Mouse (Mus musculus): ENCODE measurements around the gene Sdccag8. TPM values are rescaled to one million over a fixed set of nuclear protein-coding genes. Genes with fewer than 3 reads are reported as not detected.

Sdccag8 gene
- polyA plus RNA-seq, 1 experiment = 7.5 TPM

- H3K27ac ChIP-seq (replicated peaks; ENCODE audit: low read depth, low read length) = no peak overlapping the region
- no peak overlapping the region for H3K4me3 ChIP-seq (ENCODE audit: insufficient read depth, low read depth, low read length)
- H3K4me1 ChIP-seq (ENCODE audit: control insufficient read depth, insufficient read depth, insufficient read length, low read length) = no peaks in the 10 kb centered on the region
Measured at GRCm38 (mm10) chr1:176961716-176962115, 147.3 kb downstream of the Sdccag8 start.

DNA sequence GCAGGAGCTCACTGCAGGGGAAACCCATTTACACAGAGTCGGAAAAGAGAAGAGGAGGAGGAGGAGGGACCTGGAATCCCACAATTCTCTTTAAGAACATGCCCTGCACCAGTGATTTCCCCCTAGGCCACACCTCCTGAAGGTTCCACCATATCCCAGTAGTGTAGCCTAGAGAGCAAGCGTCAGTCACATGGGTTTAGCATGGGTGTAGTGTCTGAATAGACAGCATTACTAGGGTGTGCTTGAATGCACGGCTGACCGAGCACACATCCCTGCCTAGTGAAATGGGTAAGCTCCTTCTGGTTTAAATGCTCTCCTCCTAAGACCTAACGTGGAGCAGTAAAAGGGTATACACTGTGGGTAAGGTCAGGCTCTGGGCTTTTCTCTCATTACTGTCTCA is 148.4 kb downstream of the Sdccag8 start:
- H3K27ac ChIP-seq (replicated peaks; ENCODE audit: low read depth, low read length) = no peak overlapping the region
- H3K4me1 ChIP-seq (ENCODE audit: control insufficient read depth, insufficient read depth, insufficient read length, low read length) = no peaks in the 10 kb centered on the region
- no peak overlapping the region for H3K4me3 ChIP-seq (ENCODE audit: insufficient read depth, low read depth, low read length)

DNA sequence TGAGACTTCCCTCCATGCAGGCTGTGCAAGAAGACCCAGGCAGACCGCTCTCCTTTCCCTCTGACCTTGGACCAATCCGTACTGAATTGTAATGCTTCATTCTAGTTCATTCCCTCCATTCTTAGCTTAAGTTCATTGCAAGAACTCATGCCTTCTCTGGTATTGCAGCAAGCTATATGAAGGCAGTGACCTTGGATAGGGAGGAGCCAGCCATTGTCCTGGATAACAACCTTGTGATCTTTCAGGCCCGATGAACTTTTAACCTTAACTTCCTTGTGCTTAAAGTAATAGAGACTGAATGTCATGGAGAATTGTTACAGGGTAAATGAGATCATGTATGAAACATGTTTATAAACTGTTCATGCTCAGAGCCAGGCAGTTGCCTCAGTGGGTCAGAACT is 152.8 kb downstream of the Sdccag8 start:
- Histone ChIP-seq H3K27ac (replicated peaks; ENCODE audit: low read depth, low read length) (no peak overlapping the region), H3K4me3 (ENCODE audit: insufficient read depth, low read depth, low read length) (no peak overlapping the region), H3K4me1 (ENCODE audit: control insufficient read depth, insufficient read depth, insufficient read length, low read length) (no peaks in the 10 kb centered on the region)

- Histone ChIP-seq H3K4me3 (ENCODE audit: insufficient read depth, low read depth, low read length) (no peak overlapping the region), H3K4me1 (ENCODE audit: control insufficient read depth, insufficient read depth, insufficient read length, low read length) (no peaks in the 10 kb centered on the region), H3K27ac (replicated peaks; ENCODE audit: low read depth, low read length) (no peak overlapping the region)
Measured at GRCm38 (mm10) chr1:176970635-176971478, 156.4 kb downstream of the Sdccag8 start.

DNA sequence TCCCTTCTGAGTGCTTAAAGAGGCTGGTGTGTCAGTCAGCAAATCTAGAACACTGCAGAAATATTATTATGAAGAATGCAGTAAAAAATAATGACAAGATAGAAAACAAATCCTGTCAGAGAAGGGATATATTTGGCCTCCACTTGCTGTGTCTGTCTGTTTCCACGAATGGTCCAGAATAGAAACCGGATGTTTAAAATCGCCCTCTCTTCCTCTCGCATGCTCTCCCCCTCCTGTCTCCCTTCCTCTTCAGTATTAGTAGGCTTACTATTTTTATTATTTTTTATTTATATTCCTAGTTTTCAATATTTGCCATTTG is 157.0 kb downstream of the Sdccag8 start:
- Histone ChIP-seq H3K4me1 (ENCODE audit: control insufficient read depth, insufficient read depth, insufficient read length, low read length) (no peaks in the 10 kb centered on the region), H3K27ac (replicated peaks; ENCODE audit: low read depth, low read length) (no peak overlapping the region), H3K4me3 (ENCODE audit: insufficient read depth, low read depth, low read length) (no peak overlapping the region)

- no peak overlapping the region for H3K4me3 ChIP-seq (ENCODE audit: insufficient read depth, low read depth, low read length)
- no peaks in the 10 kb centered on the region for H3K4me1 ChIP-seq (ENCODE audit: control insufficient read depth, insufficient read depth, insufficient read length, low read length)
- H3K27ac ChIP-seq (replicated peaks; ENCODE audit: low read depth, low read length) = no peak overlapping the region
Measured at GRCm38 (mm10) chr1:176973356-176974088, 159.1 kb downstream of the Sdccag8 start.

- Histone ChIP-seq H3K4me1 (ENCODE audit: control insufficient read depth, insufficient read depth, insufficient read length, low read length) (no peaks in the 10 kb centered on the region; the same call in 1 of the 2 replicates), H3K27ac (replicated peaks; ENCODE audit: low read depth, low read length) (no peak overlapping the region), H3K4me3 (ENCODE audit: insufficient read depth, low read depth, low read length) (no peak overlapping the region)
Measured at GRCm38 (mm10) chr1:176979235-176979634, 164.8 kb downstream of the Sdccag8 start.

GRCm38 (mm10) chr1:176980140-176980539 is 165.7 kb downstream of the Sdccag8 start:
- Histone ChIP-seq H3K27ac (replicated peaks; ENCODE audit: low read depth, low read length) (no peak overlapping the region), H3K4me1 (ENCODE audit: control insufficient read depth, insufficient read depth, insufficient read length, low read length) (no peaks in the 10 kb centered on the region; the same call in 1 of the 2 replicates), H3K4me3 (ENCODE audit: insufficient read depth, low read depth, low read length) (no peak overlapping the region)

- Histone ChIP-seq H3K27ac (replicated peaks; ENCODE audit: low read depth, low read length) (no peak overlapping the region), H3K4me3 (ENCODE audit: insufficient read depth, low read depth, low read length) (no peak overlapping the region), H3K4me1 (ENCODE audit: control insufficient read depth, insufficient read depth, insufficient read length, low read length) (no peaks in the 10 kb centered on the region; the same call in 1 of the 2 replicates)
Measured at GRCm38 (mm10) chr1:176980801-176981400, 166.4 kb downstream of the Sdccag8 start.

DNA sequence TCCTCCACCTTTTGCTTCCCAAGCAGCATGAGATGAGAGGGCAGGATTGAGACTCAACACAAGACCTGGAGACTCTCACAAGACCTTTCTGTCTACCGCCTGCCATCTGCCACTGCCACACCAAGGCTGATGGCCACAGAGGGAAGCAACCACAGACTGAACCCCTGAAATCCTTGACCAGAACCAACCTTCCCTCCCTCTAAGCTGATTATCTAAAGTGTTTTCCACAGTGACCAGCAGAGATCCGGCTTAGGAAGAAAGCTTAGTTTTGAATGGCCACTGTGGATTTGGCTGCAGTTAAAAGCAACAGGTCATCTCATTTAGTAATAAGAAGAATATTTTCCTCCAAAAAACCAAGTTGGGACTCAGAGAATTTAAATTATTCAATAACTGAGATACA is 167.1 kb downstream of the Sdccag8 start:
- no peak overlapping the region for H3K27ac ChIP-seq (replicated peaks; ENCODE audit: low read depth, low read length)
- no peaks in the 10 kb centered on the region; the same call in 1 of the 2 replicates for H3K4me1 ChIP-seq (ENCODE audit: control insufficient read depth, insufficient read depth, insufficient read length, low read length)
- no peak overlapping the region for H3K4me3 ChIP-seq (ENCODE audit: insufficient read depth, low read depth, low read length)

GRCm38 (mm10) chr1:176982671-176983070 is 168.2 kb downstream of the Sdccag8 start:
- Histone ChIP-seq H3K4me3 (ENCODE audit: insufficient read depth, low read depth, low read length) (no peak overlapping the region), H3K27ac (replicated peaks; ENCODE audit: low read depth, low read length) (no peak overlapping the region), H3K4me1 (ENCODE audit: control insufficient read depth, insufficient read depth, insufficient read length, low read length) (no peaks in the 10 kb centered on the region; the same call in 1 of the 2 replicates)

GRCm38 (mm10) chr1:176985691-176986090 is 171.2 kb downstream of the Sdccag8 start:
- H3K27ac ChIP-seq (replicated peaks; ENCODE audit: low read depth, low read length) = no peak overlapping the region
- no peaks in the 10 kb centered on the region; the same call in 1 of the 2 replicates for H3K4me1 ChIP-seq (ENCODE audit: control insufficient read depth, insufficient read depth, insufficient read length, low read length)
- no peak overlapping the region for H3K4me3 ChIP-seq (ENCODE audit: insufficient read depth, low read depth, low read length)

- Histone ChIP-seq H3K4me1 (ENCODE audit: control insufficient read depth, insufficient read depth, insufficient read length, low read length) (no peaks in the 10 kb centered on the region; the same call in 1 of the 2 replicates), H3K27ac (replicated peaks; ENCODE audit: low read depth, low read length) (no peak overlapping the region), H3K4me3 (ENCODE audit: insufficient read depth, low read depth, low read length) (no peak overlapping the region)
Measured at GRCm38 (mm10) chr1:176986275-176986674, 171.8 kb downstream of the Sdccag8 start.

DNA sequence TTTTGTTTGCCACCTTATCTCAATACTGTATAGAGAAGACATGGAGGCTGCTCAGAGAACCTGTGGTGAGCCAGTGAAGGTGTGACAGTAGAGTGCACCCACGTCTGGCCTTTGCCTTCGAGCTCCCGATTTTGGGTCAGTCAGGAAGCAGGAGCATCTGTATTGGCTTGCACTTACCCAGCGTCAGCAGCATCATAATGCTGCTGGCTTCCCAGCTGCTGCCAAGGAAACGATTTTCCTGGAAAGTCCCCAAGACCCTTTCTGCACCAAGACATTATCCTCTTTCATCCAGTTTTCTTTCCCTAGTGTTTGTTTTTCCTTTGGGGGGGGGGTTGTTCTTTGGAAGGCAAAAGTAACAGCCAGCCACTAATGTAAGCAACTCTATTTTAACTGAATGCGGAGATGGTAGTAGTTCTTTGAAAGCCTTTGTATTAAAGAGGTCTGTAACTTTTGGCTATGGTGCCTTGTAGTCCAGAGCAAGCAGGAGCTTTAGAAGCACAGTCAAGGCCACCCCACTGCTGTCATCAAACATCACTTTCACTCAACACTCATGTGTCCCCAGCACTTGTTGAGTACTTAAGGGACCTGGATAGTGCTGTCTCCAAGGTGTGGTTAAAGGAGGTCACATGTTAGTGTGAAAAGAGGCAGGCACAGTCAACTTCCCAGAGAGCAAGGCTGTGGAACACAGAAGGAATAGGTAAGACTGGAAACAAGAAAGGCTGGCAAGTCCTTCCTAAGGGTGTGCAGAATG is 172.7 kb downstream of the Sdccag8 start:
- no peaks in the 10 kb centered on the region; the same call in 1 of the 2 replicates for H3K4me1 ChIP-seq (ENCODE audit: control insufficient read depth, insufficient read depth, insufficient read length, low read length)
- no peak overlapping the region for H3K4me3 ChIP-seq (ENCODE audit: insufficient read depth, low read depth, low read length)
- no peak overlapping the region for H3K27ac ChIP-seq (replicated peaks; ENCODE audit: low read depth, low read length)

DNA sequence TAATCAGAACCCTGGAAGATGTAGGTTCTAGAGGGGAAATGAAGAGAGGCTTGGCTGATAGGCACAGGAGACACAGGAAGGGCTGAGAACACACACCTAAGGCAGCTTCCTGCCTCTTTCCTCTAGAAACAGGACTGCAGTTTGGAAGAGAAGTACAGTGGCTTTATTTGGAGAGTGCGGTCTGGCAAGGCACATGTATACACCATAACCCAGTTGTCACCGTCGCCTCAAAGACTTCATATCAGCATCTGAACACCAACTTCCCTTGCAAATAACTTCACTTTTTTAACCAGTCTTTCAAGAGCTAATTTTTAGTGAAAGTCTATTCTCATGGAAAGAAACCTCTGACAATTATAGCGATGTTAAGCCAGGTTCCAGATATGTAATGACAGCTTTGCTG is 177.0 kb downstream of the Sdccag8 start:
- Histone ChIP-seq H3K4me1 (ENCODE audit: control insufficient read depth, insufficient read depth, insufficient read length, low read length) (peaks cover 6% of the 10 kb centered on the region; the same call in 1 of the 2 replicates), H3K4me3 (ENCODE audit: insufficient read depth, low read depth, low read length) (no peak overlapping the region)

More for the DNA sequence above, 177.0 kb downstream of the Sdccag8 start:
- no peak overlapping the region for H3K27ac ChIP-seq (replicated peaks; ENCODE audit: low read depth, low read length)

Measured in brown adipose tissue, adult 24 weeks (tissue).